Mouse (Mus musculus) midbrain, embryonic 10.5 days (tissue): ENCODE data around the gene Ddc. TPM values are rescaled to one million over a fixed set of nuclear protein-coding genes. Genes with fewer than 3 reads are reported as not detected.

Source experiments
- DNase-seq: peaks from one replicate; pipeline ENCODE4 v3.0.0-alpha.2; 2017; ENCODE audit warnings: low spot score
- H3K27ac ChIP-seq: fragments of 300-500 bp; sonication (generic); replicated peaks from 2 replicates; pipeline ENCODE4 v1.5.1; 2016; ENCODE audit warnings: mild to moderate bottlenecking
- H3K27me3 ChIP-seq: fragments of 300-500 bp; sonication (generic); 2 replicates; pipeline ENCODE4 v1.6.1; 2016; ENCODE audit warnings: low read depth, mild to moderate bottlenecking; ENCODE audit not compliant: poor library complexity, severe bottlenecking
- H3K36me3 ChIP-seq: fragments of 300-500 bp; sonication (generic); 2 replicates; pipeline ENCODE4 v1.6.1; 2016; ENCODE audit warnings: mild to moderate bottlenecking, moderate library complexity
- H3K4me1 ChIP-seq: fragments of 300-500 bp; sonication (generic); 2 replicates; pipeline ENCODE4 v1.6.1; 2016
- H3K4me3 ChIP-seq: fragments of 300-500 bp; sonication (generic); 2 replicates; pipeline ENCODE4 v1.5.1; 2016; ENCODE audit warnings: mild to moderate bottlenecking, moderate library complexity
- H3K9me3 ChIP-seq: fragments of 300-500 bp; sonication (generic); replicated peaks from 2 replicates; pipeline ENCODE4 v1.6.1; 2016; ENCODE audit warnings: mild to moderate bottlenecking
- WGBS: fragments of 180-500 bp; shearing (Covaris S2); methylation state at CpG from one replicate; pipeline ENCODE4 v1.1.7; 2016; 5-methylcytosine and 5-hydroxymethylcytosine counted together
- polyA plus RNA-seq: library from polyadenylated mRNA; unstranded; fragments of >200 nt; fragmentation: Nextera tagmentation; extraction: Ambion mirVana; gene quantifications from 2 replicates; pipeline ENCODE4 v1.2.1, GENCODE M21; 2016

The Ddc gene
- polyA plus RNA-seq, 1 experiment from 2014 or later, result 13.6 TPM

- DNase-seq, result peak; percentile 86
- Histone ChIP-seq H3K4me1 (peaks cover 52% of the 10 kb centered on the region), H3K4me3 (peak overlapping the region; percentile 36), H3K36me3 (no peaks in the 10 kb centered on the region), H3K27ac (peak overlapping the region; percentile 88), H3K9me3 (no peaks in the 10 kb centered on the region), H3K27me3 (0 out of 2 replicates have a peak, but pooled peaks cover 3% of the 10 kb centered on the region)
- WGBS, result 2% methylated on average over 14 of the region's 14 CpGs
These were observed 29.9 kb downstream of the Ddc start for GRCm38 (mm10) chr11:11867971-11868481.

- Histone ChIP-seq H3K9me3 (no peaks in the 10 kb centered on the region), H3K4me1 (peaks cover 39% of the 10 kb centered on the region), H3K27ac (peak overlapping the region; percentile 88; the same call in 1 of the 2 replicates), H3K36me3 (no peaks in the 10 kb centered on the region), H3K27me3 (0 out of 2 replicates have a peak, but pooled peaks cover 3% of the 10 kb centered on the region), H3K4me3 (no peak overlapping the region)
- no peak for DNase-seq
- 92% methylated on average over 5 of the region's 5 CpGs for WGBS
These were observed 31.2 kb downstream of the Ddc start for GRCm38 (mm10) chr11:11866696-11867095.

GRCm38 (mm10) chr11:11865128-11865527 lies 32.8 kb downstream of the Ddc start:
- Histone ChIP-seq H3K9me3 (no peaks in the 10 kb centered on the region), H3K27ac (no peak overlapping the region), H3K27me3 (0 out of 2 replicates have a peak, but pooled peaks cover 3% of the 10 kb centered on the region), H3K4me3 (no peak overlapping the region), H3K4me1 (peaks cover 26% of the 10 kb centered on the region), H3K36me3 (no peaks in the 10 kb centered on the region)
- whole genome bisulfite sequencing, result 81% methylated on average over 2 of the region's 2 CpGs
- DNase-seq, result no peak

GRCm38 (mm10) chr11:11864446-11865101 lies 33.4 kb downstream of the Ddc start:
- 84% methylated on average over 8 of the region's 8 CpGs for WGBS
- no peak overlapping the region for H3K4me3 ChIP-seq
- 0 out of 2 replicates have a peak, but pooled peaks cover 3% of the 10 kb centered on the region for H3K27me3 ChIP-seq
- H3K4me1 ChIP-seq, result peaks cover 26% of the 10 kb centered on the region
- no peak for DNase-seq
- no peaks in the 10 kb centered on the region for H3K36me3 ChIP-seq
- H3K27ac ChIP-seq, result no peak overlapping the region; the same call in 1 of the 2 replicates
- H3K9me3 ChIP-seq, result no peaks in the 10 kb centered on the region

GRCm38 (mm10) chr11:11862502-11862901 lies 35.4 kb downstream of the Ddc start:
- H3K27ac ChIP-seq, result no peak overlapping the region

GRCm38 (mm10) chr11:11856959-11857358 lies 41.0 kb downstream of the Ddc start:
- Histone ChIP-seq H3K4me3 (no peak overlapping the region), H3K36me3 (peaks cover 4% of the 10 kb centered on the region; the same call in 1 of the 2 replicates), H3K9me3 (peaks cover 5% of the 10 kb centered on the region; the same call in 1 of the 2 replicates), H3K27me3 (no peaks in the 10 kb centered on the region), H3K27ac (no peak overlapping the region), H3K4me1 (peaks cover 20% of the 10 kb centered on the region)
- WGBS, result 97% methylated on average over 3 of the region's 3 CpGs
- no peak for DNase-seq

More at GRCm38 (mm10) chr11:11862502-11862901, 35.4 kb downstream of the Ddc start:
- DNase-seq, result no peak
- 0 out of 2 replicates have a peak, but pooled peaks cover 3% of the 10 kb centered on the region for H3K27me3 ChIP-seq
- H3K36me3 ChIP-seq, result no peaks in the 10 kb centered on the region
- H3K4me3 ChIP-seq, result no peak overlapping the region
- 84% methylated on average over 1 of the region's 1 CpGs for WGBS
- no peaks in the 10 kb centered on the region for H3K9me3 ChIP-seq
- H3K4me1 ChIP-seq, result peaks cover 7% of the 10 kb centered on the region

- 58% methylated on average over 11 of the region's 11 CpGs for WGBS
- Histone ChIP-seq H3K27ac (peak overlapping the region; percentile 80), H3K27me3 (no peaks in the 10 kb centered on the region), H3K4me3 (no peak overlapping the region), H3K4me1 (peaks cover 29% of the 10 kb centered on the region), H3K9me3 (peaks cover 5% of the 10 kb centered on the region; the same call in 1 of the 2 replicates), H3K36me3 (peaks cover 4% of the 10 kb centered on the region; the same call in 1 of the 2 replicates)
- no peak for DNase-seq
These were observed 42.2 kb downstream of the Ddc start for GRCm38 (mm10) chr11:11855685-11856131.

GRCm38 (mm10) chr11:11855061-11855672 lies 42.8 kb downstream of the Ddc start:
- H3K4me1 ChIP-seq, result peaks cover 34% of the 10 kb centered on the region
- no peak for DNase-seq
- H3K36me3 ChIP-seq, result peaks cover 4% of the 10 kb centered on the region; the same call in 1 of the 2 replicates
- WGBS, result 52% methylated on average over 6 of the region's 6 CpGs
- no peaks in the 10 kb centered on the region for H3K27me3 ChIP-seq
- no peak overlapping the region for H3K4me3 ChIP-seq
- H3K9me3 ChIP-seq, result peaks cover 5% of the 10 kb centered on the region; the same call in 1 of the 2 replicates
- H3K27ac ChIP-seq, result peak overlapping the region; percentile 80

GRCm38 (mm10) chr11:11853731-11854461 lies 44.0 kb downstream of the Ddc start:
- Histone ChIP-seq H3K27me3 (no peaks in the 10 kb centered on the region), H3K4me3 (no peak overlapping the region), H3K36me3 (peaks cover 4% of the 10 kb centered on the region; the same call in 1 of the 2 replicates), H3K9me3 (peaks cover 5% of the 10 kb centered on the region; the same call in 1 of the 2 replicates), H3K4me1 (peaks cover 38% of the 10 kb centered on the region), H3K27ac (peak overlapping the region; percentile 49; the same call in 1 of the 2 replicates)
- WGBS, result 57% methylated on average over 4 of the region's 4 CpGs
- no peak for DNase-seq

- Histone ChIP-seq H3K27ac (no peak overlapping the region), H3K9me3 (peaks cover 4% of the 10 kb centered on the region; the same call in 1 of the 2 replicates), H3K4me3 (no peak overlapping the region), H3K27me3 (no peaks in the 10 kb centered on the region), H3K4me1 (peaks cover 38% of the 10 kb centered on the region), H3K36me3 (peaks cover 4% of the 10 kb centered on the region; the same call in 1 of the 2 replicates)
- no peak for DNase-seq
- 88% methylated on average over 6 of the region's 6 CpGs for WGBS
These were observed 45.9 kb downstream of the Ddc start for GRCm38 (mm10) chr11:11851957-11852505.

- H3K4me3 ChIP-seq, result no peak overlapping the region
- DNase-seq, result no peak
- H3K36me3 ChIP-seq, result no peaks in the 10 kb centered on the region
- H3K27ac ChIP-seq, result peak overlapping the region; percentile 50
- no peaks in the 10 kb centered on the region for H3K9me3 ChIP-seq
- WGBS, result 82% methylated on average over 6 of the region's 6 CpGs
- H3K4me1 ChIP-seq, result peaks cover 32% of the 10 kb centered on the region
- H3K27me3 ChIP-seq, result no peaks in the 10 kb centered on the region
These were observed 47.3 kb downstream of the Ddc start for GRCm38 (mm10) chr11:11850476-11851267.
